Mouse (Mus musculus) spleen, postnatal 10 days (tissue): ENCODE results near the gene Adprm.
A peak's percentile ranks its signal among the peaks of the same experiment; 100 is the strongest.
"Not testable (repeated sequence)": the region's sequence is repeated elsewhere in the genome, so short reads cannot be mapped to it uniquely, and the experiment has no call there.

Experiments used
- DNase-seq, 2 experiments: peaks; one replicate each; pipeline ENCODE4 v3.0.0; 2021 to 2022; ENCODE audit warnings: low spot score in 2 of 2

Adprm gene

DNA sequence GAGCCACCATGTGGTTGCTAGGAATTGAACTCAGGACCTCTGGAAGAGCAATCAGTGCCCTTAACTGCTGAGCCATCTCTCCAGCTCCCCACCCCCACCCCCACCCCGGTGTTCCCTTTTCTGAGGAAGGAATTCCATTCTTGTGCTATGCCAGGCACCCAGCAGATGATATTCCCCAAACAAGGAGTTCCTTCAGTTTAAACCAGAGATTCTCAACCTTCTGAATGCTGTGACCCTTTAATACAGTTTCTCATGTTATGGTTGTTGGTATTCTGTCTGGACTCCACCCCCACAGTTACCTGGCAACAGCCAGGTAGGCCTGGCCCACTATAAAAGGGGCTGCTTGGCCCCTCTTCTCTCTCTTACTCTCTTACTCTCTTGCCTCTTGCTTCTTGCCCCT lies 29.2 kb downstream of the Adprm start:
- DNase-seq = not testable (repeated sequence)

- peak in 1 of 2 experiments; percentile 50 for DNase-seq
Observed at GRCm38 (mm10) chr11:67022354-67023115, 29.9 kb downstream of the Adprm start.

DNA sequence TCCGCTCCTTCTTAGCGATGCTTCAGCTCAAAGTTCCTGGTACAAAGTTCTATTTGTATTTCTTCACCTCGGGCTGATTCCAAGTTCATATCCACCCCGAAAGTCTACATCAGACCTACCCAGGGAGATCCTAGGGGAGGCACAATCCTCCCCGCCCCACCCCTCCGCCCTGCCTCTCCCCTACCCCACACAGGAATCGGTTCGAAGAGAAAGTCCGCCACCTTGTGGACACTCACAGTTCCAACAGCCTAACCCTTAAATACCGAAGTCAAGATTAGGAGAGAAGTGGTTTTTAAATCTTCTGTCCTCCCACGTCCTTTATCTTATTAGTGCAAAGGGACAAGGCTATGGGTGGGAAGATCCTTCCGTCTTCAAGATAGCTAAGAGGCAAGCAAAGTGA lies 31.4 kb downstream of the Adprm start:
- peak; percentile 39 to 73 for DNase-seq

DNA sequence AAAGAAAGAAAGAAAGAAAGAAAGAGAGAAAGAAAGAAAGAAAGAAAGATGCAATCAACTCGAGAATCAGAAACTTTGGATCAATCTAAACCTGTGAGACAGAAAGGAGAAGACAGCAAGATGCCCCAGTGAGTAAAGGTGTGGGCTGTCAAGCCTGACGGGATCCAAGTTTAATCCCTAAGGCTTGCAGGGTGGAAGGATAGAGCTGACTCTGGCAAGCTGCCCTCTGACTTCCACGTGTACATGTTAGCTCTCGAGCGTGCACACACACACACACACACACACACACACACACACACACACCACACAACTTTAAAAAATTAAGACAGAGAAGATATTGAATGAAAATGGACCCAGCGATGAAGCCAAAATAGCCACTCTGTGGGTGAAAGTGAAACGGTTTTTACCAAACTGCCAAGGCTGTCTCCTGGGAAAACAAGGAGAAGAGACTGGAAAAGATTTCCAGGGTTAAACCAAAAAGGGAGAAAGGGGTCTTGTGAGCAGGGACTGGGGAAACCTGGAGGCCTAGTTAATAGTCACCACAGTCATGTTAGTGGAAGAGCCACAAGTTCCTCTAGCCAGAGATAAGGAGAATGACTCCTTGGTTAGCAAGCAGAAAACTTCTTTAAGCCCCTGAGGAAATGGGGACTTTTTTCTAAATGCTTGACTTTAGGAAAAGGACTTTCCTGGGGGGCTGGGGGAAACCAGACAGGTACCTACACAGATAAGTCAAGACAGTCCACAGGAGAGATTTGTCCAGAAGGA lies 32.5 kb downstream of the Adprm start:
- DNase-seq = no peak

DNA sequence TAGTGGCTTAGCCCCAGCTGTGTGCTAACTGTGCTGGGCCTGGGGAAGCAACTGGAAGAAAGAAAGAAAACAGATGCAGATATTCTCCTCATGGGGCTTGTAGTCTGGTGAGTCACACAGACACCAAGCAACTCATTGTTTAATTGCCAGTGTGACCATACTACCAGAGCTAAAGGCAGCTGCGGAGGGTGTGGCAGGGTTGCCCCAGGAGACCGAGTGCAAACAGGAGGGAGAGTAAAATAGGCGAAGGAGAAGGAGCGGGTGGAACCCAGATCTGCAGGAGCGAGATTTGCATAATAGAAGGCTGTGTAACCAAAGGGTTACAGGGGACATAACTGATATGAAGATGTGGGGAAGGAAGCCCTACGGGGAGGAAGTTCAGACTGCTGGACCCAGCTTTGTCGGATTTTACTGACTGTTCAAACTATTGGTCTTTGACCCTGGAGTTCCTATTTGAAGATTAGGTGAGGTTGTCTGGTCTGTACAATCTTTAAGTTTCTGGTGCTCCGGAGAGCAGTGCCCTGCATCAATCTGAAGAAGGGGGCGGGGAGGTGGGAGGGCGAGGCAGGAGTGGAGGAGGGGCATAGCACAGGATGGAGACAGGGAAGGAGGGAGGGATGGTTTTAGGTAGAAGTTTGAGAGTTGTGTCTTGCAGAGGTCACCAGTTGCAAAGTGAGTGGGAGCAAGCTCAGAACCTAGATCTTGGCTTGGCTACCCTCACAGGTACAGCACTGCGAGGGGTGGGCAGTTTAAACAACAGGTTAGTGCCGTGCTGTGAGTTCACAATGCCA lies 34.4 kb downstream of the Adprm start:
- DNase-seq = no peak

DNA sequence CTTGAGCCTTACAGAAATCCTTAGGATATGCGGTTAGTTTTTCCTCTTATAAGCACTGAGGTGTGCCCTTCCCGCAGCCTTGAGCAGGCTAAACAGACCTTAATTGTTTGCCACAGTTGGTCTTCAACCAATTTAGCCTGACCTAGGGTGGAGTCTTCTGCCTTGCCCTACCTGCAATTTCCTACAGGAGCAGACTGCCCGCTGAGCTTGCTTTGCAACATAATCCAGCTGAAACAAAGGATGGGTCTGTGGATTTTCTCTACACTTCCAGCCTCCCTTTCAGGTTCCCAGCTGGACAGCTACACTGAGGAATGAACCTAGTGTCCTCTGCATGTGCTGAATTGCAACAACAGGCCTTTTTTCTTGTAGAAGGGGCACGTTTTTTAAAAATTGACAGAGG lies 40.8 kb downstream of the Adprm start:
- no peak for DNase-seq

DNA sequence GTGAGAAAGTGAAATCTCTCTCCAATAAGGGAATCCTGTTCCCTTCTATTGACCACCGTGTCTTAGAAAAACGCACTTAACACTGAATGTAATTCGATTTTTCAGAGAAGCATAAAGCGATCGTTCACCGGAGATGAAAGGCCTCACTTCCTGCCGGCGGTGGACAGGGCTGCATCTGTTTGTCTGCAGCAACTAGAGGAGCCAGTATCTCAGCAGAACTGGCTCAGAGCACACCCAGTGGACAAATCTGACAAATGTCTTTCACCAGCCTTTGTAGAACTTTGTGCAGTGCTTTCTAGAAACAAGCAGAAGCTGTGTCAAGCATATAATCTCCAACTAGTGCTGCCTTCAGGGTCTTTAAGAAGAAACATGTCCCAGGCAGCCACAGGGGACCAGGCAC lies 42.0 kb downstream of the Adprm start:
- peak in 1 of 2 experiments; percentile 20 for DNase-seq

DNA sequence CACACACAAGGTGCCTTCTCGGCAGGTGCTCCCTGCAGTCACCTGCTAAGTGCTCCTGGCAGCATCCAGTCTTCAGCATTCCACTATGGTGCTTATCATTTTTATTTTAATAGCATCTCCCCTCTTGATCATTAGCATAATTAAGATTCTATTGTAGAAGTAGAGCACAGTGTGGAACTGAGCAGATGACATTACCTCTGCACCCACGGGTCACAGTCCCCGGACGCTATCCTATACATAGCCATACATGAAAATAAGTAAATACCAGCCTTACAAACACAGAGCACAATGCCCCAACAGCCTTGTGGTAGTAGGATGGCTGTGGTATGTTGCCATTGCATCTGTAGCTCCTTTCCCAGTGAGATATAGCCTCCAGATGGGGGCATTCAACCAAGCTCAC lies 43.9 kb downstream of the Adprm start:
- DNase-seq = no peak

DNA sequence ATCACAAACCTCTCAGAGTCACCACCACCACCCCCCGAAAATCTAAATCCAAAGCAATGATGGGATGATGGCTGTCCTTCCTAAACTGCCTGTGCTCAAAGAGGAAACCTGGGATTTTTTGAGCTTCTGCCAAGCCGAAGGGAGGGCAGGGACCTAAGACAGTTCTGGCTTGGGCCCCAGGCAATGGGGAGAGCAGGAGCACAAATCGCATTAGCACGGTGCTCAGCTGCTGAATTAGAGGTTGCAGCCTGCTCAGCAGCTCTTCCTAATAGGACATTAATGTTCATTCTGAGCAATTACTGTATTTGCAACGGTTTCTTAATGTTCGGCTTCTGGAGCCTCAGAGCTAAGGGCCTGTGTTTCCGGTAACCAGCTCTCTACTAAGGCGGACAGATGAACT lies 44.4 kb downstream of the Adprm start:
- no peak for DNase-seq

DNA sequence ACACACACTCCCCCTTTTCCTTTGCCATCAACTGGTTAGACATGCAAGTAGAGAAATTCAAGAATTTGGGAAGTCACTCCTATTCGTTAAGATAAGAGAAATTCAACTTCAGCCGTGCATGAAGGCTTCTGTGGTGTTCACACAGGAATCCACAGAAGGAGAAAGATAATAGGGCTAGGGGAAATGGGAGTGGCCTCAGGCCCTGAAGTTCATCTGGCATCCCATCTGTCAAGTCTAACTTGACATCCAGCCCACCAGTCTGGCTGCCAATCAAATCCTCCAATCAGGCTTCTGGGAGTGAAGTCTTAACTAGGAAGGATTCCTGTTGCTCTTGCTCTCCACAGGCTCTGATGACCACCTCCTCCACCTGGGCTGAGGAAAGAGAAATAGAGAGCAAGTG lies 49.5 kb downstream of the Adprm start:
- no peak for DNase-seq

GRCm38 (mm10) chr11:67001717-67002116 lies 50.7 kb downstream of the Adprm start:
- no peak for DNase-seq

DNA sequence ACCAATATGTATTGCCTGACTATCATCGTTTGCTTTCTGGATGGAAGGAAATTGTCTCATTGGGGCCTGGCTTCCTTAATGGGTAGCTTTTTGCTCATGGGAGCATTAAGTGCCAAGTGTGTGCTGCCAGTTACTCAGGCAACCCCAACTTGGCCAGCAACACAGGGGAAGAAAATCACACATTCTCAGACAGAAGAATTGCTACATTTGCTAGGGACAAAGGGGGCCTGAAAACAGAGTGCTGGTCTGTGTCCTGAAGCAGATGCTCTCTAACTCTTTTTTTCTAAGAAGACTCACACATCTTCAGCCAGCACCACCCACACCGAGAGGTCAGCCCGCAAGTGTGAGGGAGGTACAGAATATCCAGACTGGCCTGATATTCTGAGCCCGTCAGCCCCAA lies 51.7 kb downstream of the Adprm start:
- DNase-seq = no peak

GRCm38 (mm10) chr11:66998467-66999403 lies 53.7 kb downstream of the Adprm start:
- DNase-seq = no peak

- no peak for DNase-seq
Observed at GRCm38 (mm10) chr11:66996446-66996845, 55.9 kb downstream of the Adprm start.

GRCm38 (mm10) chr11:66993674-66994073 lies 58.7 kb downstream of the Adprm start:
- DNase-seq = no peak

- no peak for DNase-seq
Observed at GRCm38 (mm10) chr11:66992150-66992549, 60.2 kb downstream of the Adprm start.
